Mouse (Mus musculus) forelimb bud, embryonic 11.5 days (tissue): ENCODE data around the gene Pard3.
A peak's percentile ranks its signal among the peaks of the same experiment; 100 is the strongest.

Source experiments
- DNase-seq: peaks from one replicate; pipeline ENCODE4 v3.0.0-alpha.2; 2012; ENCODE audit warnings: low read depth, low spot score

Pard3 gene

DNA sequence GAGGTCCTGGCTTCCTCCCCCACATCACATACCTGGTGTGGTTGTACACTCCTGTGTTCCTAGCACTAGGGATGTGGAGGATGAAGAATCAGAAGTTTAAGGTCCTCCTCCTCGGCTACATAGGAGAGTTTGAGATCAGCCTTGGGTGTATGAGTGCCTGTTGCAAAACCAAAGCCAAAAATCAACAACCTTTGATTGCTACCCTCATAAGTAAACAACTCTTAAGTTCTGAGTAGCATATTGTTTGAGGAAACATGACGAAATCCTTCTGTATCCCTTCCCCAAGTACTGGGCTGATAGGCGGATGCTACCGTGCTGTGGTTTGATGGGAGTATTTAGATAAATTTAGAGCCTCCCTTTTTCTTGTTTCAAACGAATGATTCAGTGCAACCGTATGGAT lies 20.9 kb downstream of the Pard3 start:
- no peak for DNase-seq

DNA sequence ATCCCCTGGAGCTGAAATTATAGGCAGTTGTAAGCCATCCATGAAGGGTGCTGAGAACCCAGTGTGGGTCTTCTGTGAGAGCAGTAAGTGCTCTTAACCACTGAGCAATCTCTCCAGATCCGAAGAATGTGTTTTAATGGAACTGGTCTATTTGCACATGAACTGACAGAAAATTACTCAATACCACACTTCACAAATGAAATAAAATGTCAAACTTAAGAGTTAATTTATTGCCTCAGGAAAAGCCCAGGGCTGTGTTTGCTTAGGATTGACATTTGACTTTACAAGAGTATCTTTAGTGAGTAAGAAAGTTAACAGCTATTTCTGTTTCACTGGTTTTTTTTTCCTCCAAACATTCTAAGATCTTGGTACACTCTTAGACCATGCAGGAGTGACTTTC lies 23.7 kb downstream of the Pard3 start:
- no peak for DNase-seq

DNA sequence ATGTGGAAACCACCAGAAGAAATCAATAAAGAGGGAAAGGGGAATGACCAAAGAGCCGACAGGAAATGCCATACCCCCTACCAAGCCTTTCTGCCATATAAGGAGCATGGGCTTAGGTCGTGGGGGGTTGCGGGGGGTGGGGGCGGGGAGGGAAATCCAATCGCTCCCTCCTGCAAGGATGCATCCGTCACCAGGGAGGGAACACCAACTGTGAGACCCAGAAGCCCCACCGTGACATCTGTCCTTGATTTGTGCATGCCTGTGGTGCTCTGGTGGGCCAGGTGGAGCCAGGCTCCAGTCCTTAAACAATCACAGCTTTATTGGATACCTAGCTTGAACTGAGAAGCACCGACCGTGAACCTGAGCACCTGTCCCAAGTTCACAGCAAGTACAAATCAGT lies 24.7 kb downstream of the Pard3 start:
- DNase-seq, result peak; percentile 81

DNA sequence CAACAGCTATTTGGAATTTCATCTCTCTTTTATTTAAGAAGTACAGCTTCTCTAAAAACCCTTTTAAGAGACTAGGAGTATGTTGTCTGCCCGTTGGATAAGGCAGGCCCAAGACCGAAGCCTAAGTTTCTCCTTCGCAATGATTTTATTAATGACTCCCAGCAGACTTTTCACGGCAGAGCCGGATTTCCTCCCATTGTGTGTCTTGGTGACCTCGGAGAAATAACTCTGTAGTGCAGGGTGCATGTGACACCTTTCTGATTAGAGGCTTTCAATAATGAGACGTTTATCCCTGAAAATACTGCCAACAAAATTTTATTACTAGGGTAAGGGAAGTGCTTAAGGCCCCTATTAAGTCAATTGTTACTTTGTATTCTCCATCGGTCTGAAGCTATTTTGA lies 25.3 kb downstream of the Pard3 start:
- DNase-seq, result no peak

DNA sequence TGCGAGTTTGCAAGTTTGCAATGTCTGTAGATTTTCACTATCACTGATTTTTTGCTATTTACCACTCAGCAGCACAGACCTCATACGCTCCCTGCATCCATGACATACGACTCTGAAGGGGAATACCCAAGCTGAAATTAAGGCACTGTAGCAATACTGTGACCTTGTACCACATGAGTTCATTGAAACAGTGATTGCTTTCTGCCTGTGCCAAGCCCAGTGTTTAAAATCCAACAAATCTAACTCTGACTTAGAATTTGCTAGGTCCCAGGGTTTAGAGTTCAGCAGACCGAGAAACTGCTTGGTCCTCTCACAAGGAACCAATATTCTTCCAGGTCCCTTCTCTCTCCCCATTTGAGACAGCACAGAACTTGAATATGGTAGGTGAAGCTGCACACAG lies 26.7 kb downstream of the Pard3 start:
- no peak for DNase-seq

DNA sequence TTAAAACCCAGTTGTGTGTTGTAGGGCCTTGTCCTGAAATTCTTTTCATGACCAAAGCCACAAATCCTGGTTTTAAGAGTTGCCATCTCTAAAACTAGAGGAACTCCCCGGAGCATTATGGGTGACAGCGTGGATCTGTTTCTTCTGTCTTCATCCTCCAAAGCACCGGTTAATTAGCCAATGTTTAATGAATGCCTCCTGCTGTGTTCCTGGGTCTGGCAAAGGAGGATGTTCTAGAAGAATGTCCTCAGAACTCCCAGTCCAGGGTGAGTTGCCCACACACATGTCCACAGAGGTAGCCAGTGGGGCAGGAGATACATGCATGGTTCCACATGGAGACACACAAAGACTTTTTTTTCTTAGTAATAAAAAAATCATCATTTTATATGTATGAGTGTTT lies 28.2 kb downstream of the Pard3 start:
- DNase-seq, result no peak

DNA sequence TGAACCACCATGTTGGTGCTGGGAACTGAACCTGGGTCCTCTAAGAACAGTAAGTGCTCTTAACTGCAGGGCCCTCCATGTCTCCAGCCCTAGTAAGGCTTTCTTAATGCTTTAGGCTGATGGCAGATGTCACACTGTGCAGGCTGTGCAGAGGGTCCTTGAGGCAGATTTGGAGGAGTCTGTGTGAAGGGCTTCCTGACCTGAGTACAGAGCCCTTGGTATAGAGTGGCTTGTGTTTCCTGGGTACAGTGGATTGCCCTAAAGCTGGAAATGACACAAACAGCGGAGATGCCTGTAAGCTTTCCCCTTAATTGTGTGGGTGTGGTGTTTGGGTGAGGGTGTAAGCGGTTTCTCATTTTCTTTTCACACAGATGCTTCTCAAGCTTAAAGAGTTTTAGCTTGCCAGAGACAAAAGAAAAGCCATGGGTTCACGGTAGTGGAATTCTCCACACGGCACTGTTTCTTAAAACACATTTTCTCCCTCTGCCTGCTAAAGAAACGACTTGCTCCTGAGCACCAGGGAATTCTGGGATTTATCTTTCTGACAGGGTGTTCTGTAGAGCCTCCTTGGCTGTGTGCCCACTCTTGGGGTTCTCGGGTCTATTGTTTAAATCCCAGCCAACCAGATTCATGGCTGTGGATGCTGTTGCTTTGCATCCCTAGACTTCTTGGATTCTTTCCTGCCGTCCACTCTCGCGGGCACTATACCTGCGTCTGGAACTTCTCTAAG lies 28.9 kb downstream of the Pard3 start:
- no peak for DNase-seq

DNA sequence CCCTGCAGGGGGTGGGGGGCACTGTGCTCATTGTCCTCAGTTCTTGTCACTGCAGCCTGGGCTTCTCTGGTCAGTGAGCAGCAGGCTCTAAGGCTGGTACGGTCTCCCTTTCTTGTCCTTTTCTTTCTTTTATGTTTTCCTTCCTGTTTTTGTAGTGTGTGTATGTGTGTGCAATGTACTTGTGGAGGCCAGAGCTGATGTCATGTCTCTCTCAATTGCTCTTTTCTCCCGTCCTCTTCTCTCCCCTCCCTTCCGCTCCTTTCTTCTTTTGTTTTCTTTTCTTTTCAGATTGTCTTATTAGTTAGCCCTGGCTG lies 29.4 kb downstream of the Pard3 start:
- DNase-seq, result no peak

DNA sequence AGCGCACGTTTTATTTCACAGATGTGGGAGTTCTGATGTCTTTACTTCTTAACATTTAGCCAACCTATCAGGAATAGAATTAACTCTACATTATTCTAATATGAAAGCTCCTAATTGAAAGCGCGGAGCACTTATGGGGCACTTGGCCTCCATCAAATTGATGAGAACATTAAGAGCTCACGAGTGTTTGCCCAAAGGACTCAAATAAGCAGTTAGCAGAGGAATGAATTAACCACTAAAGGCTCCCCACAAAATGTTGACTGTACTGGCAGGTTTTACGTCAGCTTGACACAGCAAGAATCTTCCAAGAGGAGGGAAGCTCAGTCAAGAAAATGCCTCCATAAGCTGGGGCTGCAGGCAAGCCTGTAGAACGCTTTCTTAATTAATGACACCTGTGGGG lies 32.1 kb downstream of the Pard3 start:
- DNase-seq, result no peak

DNA sequence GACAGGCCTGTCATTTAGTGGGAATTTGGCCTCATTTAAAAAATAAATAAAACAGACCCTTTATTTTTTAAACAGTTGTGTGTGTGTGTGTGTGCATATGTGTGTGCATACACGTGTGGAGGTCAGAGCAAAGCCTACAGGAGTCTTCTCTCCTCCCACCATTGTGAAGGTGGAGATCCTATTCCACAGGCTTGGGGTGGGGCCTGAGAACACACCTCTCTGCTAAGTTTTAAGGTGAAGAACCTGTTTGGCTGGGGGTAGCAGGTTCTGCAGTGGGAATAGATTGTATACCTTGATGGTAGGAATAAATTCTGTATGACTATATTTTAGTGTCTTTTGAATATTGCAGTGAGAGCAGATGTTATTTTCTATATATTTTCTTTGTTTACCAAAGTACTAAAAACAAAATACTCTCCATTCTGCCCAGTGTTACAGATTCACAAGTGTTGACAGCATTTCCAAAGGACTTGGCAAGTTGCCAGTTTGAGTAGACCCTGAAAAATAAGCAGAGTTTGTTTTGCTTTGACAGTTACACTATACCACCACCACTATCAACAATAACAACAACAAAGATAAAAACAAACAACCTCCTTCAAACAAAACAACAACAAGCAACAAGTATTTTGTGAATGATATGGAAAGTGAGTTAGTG lies 35.9 kb downstream of the Pard3 start:
- DNase-seq, result no peak

DNA sequence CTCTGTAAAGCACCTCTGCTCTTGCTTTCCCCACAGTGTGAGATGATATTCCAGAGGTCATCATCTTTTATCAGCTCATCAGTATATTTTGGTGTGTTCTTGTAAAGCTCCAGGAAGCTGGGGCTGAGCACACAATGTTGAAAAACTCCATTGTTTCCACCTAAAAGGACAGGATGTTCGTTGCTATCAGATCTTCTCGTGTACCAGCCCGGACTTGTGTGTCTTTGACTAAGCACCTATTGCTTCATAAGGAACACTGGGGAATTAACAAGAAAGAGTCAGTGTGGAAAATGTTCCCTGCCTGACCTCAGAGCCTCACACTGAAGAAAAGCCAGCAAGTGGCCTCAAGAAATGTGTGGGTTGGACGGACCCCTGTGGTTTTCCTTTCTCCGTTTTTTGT lies 39.6 kb downstream of the Pard3 start:
- DNase-seq, result no peak

DNA sequence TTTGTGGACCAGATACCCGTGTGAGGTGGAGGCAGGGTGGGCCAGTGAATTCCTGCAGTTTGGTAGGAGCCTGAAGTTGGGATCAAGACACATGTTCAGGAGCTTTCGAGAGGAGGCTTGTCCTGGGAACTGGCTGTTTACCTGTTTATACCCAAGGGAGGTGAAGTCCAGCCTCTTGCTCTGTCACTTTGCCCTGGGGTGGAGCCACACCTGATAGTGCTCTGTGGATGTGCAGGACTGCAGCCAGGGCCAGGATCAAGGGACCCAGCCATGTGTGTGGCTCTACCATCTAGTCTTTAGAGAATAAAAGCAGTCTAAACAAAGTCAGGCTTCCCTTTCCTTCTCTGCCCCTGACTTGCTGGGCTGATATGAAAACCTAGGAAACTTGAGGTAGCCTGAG lies 40.9 kb downstream of the Pard3 start:
- DNase-seq, result no peak

DNA sequence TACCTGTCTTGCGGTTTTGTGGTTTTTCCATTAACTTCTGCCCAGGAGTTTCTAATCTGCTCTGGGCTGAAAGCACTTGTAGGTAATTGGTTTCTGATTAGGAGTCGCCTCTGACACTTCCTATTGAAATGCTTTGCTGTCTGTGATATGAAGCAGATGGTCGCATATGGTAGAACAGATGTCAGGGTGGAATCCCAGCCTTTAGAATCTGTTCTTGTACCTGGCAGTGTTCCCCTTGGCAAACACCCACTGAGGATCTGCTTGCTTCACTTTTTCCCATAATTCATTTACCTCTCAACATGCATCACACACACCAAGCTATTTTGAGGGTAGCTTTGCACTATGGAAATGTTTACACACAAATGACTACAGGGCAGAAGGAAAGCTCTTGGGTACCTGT lies 44.2 kb downstream of the Pard3 start:
- DNase-seq, result peak; percentile 66

DNA sequence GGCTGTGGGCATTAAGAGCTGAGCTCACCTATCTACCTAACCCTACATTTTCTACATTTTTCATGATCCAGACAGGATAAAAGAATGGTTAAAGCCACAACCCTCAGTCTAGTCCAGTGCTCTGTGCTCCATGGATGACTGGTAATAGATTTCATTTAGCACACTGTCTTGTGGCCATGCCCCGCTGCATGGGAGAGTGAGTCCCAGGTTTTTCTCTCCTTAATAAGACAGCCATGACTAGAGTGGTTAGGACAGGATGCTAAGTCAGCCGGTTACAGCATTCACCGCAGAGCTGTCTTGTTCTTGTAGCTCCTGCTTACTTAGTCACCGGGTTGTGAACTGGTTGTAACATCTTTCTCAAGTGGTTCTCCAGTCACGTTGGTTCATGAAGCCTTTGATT lies 49.5 kb downstream of the Pard3 start:
- no peak for DNase-seq

DNA sequence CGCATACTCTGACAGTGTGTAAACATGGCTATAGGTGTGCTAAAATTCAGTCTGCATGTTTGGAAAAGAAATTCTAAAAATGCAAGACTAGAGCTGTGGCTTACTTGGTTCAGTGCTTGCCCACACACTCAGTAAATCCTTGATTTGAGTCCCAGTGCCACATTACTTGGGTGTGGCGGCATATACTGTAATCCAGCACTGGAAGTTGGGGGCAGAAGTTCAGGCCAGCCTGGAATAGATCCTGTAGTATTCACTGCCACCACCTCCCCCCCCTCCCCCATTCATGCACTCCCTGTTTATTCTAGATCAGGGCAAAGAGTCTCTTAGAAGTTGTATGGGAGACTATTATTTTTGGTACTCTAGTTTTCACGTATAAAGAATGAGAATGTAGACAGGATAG lies 52.1 kb downstream of the Pard3 start:
- DNase-seq, result no peak

DNA sequence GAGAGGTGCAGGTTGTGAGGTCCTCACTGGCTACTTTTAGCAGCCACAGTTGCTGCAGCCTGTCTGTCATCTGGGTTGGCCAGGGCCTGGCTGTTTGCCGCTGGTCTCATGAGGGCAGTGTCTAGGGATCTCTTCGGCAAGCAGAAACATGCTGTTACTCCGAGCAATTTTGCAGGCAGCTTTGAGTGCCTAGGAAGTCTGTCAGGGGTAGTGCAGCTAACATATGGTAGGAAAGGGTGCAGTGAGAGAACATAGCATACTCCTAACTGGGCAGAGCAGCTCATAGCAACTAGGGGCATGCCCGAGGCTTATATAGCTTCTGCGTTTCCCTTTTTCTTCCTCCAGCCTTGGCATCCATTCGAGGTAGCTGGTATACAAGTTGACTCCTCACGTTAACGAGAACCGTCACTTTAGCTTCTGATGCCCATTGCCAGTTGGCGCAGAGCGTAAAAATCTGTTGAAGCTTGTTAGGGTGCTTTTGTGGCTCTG lies 54.7 kb downstream of the Pard3 start:
- DNase-seq, result no peak

DNA sequence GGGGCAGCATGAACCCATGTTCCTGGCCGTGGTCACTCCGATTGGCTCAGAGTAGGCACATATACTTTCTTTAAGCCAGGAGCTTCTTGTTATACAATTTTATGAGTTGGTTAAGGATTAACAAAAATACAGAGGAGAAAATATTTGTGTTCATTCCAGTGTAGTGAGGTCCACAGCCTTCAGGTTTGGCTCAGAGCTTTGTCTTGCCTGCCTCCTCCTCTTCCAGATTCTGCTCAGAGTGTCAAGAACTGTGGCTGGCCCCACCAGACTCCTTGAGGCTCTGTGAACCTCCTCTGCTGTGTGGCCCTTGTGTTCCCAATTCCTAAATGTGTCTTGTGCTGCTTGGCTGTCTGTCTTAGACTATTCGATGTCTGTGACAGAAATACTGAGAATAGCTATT lies 59.7 kb downstream of the Pard3 start:
- DNase-seq, result no peak

DNA sequence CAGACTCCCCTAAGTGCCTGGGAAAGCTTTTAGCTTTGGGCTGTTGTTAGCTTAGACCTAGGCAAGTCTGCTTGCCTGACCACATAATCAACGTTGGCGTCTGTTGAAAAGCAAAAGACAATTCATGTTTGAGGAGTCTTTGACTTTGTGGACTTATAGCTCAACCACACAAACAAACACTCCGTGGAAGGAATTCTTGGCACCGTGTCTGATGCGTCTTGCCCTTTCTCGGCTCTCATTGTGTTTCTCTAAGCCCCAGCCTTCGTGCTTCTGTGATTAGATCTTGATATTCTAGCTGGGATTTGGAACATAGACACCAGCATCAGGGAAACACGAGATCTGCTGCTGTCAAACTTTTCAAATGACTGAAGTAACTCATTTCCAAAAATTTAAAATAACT lies 61.1 kb downstream of the Pard3 start:
- no peak for DNase-seq

DNA sequence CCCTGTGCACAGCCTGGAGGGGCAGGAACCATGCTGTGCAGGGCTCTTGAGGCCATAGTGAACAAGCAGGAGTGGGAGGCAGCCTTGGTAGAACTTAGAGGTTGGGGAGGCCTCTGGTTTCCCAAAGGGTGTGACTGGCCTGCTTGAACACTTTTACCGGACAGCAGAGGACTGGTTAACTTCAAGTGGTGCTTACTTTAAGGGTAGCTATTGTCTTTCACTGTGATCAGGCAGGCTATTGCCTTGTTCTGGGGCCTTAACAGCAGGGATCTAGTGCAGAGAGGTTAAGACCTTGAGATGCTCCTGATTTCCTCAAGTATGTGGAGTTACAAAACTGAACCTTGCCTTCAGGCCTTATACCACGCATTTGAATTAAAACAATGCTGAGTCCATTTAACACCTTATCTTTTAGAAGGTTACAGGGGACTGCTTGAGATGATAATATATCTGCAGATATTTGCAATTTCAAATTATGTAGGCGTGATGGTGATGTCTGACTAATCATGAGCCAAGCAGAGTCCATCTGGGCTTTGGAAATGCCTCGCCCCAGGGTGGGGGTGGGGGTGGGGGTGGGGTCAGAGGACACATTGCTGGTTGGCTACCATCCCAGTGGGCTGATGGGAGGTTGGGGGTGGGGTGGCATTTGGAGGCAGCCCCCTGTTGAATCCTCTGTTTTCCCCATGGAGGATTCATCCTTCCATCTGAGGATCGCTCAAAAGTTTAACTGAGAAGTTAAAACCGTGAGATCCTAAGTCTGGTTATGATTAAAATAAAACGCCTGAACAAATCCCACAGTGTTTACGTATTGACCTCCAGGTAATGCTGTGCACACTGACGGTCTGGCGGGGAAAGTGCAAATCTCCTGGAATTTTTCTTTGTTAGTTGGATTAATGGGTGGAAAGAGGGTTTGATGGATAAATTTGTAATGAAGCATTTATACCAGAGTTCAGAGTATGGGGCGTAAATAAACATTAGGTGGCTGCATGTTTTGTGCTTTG lies 62.3 kb downstream of the Pard3 start:
- no peak for DNase-seq

DNA sequence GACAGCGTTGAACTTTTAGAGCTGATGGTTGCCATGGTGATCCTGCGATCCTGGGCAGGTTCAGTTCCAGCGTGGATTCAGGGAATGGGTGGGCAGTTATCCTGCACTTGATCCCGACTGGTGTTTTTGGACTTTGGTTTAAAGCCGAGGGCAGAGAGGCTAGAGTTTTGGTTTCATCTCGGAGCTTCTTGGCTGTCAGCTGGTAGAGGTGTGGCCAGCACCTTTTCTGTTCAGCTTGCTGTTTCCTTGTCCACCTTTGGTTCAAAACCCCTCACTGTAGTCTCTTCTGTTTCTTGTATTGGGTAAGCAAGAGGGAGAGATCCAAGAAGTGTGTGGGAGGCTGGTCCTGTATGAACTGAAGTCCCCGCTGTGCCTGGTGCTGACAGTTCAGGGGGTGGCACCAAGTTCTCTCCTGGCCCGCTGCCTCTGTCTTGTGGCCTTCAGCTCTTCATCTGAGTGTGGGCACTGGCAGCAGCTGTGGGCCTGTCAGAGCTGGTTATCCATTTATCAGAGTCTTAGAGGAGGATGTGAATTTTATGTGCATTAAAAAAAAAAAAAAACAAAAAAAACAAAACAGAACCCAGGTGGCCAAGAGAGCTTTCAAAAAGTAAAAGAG lies 65.2 kb downstream of the Pard3 start:
- DNase-seq, result no peak

DNA sequence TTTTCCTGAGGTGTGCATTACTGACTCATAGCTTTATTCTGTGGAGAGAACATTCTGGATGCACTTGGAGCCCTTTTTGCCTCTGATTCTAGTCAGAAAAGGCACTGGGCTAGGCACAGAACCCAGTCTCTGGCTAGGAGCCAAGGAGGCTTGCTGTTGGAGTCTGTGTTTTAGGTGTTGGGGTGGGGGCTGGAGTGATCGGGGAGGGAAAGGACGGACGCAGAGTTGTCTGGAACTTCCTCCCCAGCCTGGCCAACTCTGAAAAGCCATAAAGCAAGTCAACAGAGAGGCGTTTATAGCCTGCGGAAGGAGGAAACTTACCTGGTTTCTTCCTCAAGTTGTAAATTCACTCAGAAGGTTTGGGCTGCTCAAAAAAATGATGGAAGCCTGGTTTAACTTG lies 70.6 kb downstream of the Pard3 start:
- DNase-seq, result peak; percentile 30

DNA sequence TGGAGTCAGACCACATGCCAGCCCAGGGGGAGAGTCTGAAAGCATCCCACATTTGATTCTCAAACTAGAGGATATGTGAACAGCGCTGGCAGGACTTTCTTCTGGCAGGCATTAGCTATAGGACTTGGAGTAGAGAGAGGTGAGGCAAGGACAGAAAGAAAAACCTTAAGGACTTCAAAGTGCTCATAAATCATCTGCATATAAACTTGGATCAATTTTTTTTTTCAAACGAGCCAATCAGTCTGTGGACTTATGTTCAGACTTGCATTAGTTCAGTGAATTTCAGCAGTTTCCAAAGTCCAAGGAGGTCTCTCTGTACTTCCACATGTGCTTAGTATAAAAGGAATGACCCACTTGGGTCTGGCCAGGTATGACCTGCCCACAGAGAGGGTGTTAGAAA lies 72.5 kb downstream of the Pard3 start:
- no peak for DNase-seq
